Mouse (Mus musculus): ENCODE measurements around the gene Gga2. TPM values are rescaled to one million over a fixed set of nuclear protein-coding genes. Genes with fewer than 3 reads are reported as not detected.
A peak's percentile ranks its signal among the peaks of the same experiment; 100 is the strongest.

Gga2 gene
- polyA plus RNA-seq, 1 experiment from 2014 or later = 65.3 TPM

DNA sequence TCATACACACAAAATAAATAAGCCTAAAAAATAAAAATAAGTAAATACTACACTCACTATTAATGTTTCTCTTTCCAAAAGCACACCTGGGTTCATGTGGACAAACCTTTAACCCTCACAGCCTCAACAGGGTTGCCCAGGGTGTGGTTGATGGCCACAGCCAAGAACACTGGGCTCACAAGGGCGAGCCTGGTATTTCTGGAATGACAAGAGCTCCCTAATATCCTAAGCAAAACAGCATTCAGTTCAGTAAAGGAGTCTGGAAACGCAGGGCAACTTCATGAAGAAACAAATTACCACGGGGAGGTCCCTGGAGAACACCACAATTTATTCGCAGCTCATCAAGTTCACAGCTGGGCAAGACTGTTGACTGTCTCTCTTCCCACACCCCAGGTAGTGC is 73.5 kb downstream of the Gga2 start:
- Histone ChIP-seq H3K9ac (no peak overlapping the region), H3K9me3 (replicated peaks) (no peaks in the 10 kb centered on the region), H3K36me3 (peaks cover 44% of the 10 kb centered on the region), H3K4me2 (no peak overlapping the region), H3K4me1 (no peaks in the 10 kb centered on the region), H3K27ac (no peak overlapping the region), H3K4me3 (no peak overlapping the region), H3K27me3 (replicated peaks) (no peaks in the 10 kb centered on the region)
- WGBS (ENCODE audit: insufficient replicate concordance) = 65% methylated on average over 4 of the region's 4 CpGs
- no peak for ATAC-seq

DNA sequence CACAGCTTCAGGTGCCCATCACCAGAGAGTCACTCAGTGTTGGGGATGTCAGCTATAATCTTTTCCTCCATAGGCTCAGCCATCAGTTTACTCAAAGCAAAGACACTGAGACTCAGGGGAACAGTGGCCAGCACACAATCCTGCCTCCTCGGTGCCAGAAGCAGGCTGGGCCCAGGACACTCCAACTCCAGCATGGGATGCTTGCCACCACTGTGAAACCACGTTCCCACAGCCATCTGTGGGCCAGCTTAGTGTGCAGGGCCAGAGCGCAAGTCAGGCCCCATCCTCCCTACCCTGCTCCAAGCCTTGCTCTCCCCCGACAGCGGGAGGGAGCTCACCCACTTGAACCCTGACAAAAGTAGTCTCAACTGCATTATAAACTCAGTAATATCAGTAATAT is 74.8 kb downstream of the Gga2 start:
- Histone ChIP-seq H3K4me3 (no peak overlapping the region), H3K4me1 (no peaks in the 10 kb centered on the region), H3K4me2 (no peak overlapping the region), H3K27me3 (replicated peaks) (no peaks in the 10 kb centered on the region), H3K9me3 (replicated peaks) (no peaks in the 10 kb centered on the region), H3K9ac (no peak overlapping the region), H3K27ac (no peak overlapping the region), H3K36me3 (peaks cover 49% of the 10 kb centered on the region)
- no peak for ATAC-seq
- WGBS (ENCODE audit: insufficient replicate concordance) = 77% methylated on average over 5 of the region's 5 CpGs

DNA sequence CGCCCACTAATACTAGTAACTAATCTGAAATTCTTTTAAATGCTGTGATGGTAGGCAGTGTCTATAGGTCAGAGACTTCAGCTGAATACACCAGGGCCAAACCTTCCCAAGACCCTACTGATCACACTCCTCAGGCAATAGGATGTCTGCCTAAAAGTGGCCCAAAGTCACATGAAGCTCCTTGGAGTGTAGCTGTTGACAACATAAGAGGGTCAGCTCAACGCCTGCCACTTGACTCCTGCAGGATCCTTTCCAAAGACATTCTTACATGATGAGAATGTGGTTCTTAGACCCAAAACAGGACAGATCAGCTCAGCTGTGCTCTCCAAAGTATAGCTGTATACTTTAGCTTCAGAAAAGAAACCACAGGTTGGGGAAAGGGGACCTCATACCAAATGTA is 78.7 kb downstream of the Gga2 start:
- Histone ChIP-seq H3K4me1 (peaks cover 9% of the 10 kb centered on the region), H3K4me3 (no peak overlapping the region), H3K36me3 (peaks cover 36% of the 10 kb centered on the region), H3K27me3 (replicated peaks) (no peaks in the 10 kb centered on the region), H3K9me3 (replicated peaks) (no peaks in the 10 kb centered on the region), H3K4me2 (no peak overlapping the region), H3K27ac (no peak overlapping the region), H3K9ac (no peak overlapping the region)
- WGBS (ENCODE audit: insufficient replicate concordance) = 83% methylated on average over 2 of the region's 2 CpGs
- ATAC-seq = no peak

GRCm38 (mm10) chr7:121941640-121942039 is 79.4 kb downstream of the Gga2 start:
- no peak overlapping the region for H3K27ac ChIP-seq
- H3K4me2 ChIP-seq = no peak overlapping the region
- WGBS (ENCODE audit: insufficient replicate concordance) = 69% methylated on average over 3 of the region's 3 CpGs
- no peaks in the 10 kb centered on the region for H3K9me3 ChIP-seq (replicated peaks)
- H3K4me3 ChIP-seq = no peak overlapping the region
- H3K36me3 ChIP-seq = peaks cover 43% of the 10 kb centered on the region
- peaks cover 9% of the 10 kb centered on the region for H3K4me1 ChIP-seq
- no peaks in the 10 kb centered on the region for H3K27me3 ChIP-seq (replicated peaks)
- no peak for ATAC-seq
- no peak overlapping the region for H3K9ac ChIP-seq

DNA sequence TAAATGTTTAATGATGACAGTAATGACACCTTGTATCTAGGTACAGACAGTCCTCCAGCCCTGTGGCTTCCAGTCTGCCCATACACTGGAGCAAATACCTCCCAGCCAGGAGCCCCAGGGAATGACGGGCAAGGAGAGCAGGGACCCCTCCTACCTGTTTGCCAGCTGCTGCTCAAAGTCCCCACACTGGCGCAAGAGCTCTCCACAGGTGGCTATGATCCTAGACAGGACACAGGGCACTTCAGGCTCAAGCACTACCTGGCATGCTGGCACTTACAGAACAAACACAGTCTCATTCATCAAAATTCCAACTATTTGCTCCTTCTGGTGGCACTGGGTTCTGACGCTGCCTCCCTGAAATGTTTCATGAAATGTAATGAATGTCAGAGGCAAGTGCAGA is 80.0 kb downstream of the Gga2 start:
- Histone ChIP-seq H3K36me3 (peaks cover 43% of the 10 kb centered on the region), H3K4me3 (no peak overlapping the region), H3K4me2 (no peak overlapping the region), H3K9ac (no peak overlapping the region), H3K9me3 (replicated peaks) (no peaks in the 10 kb centered on the region), H3K27ac (no peak overlapping the region), H3K27me3 (replicated peaks) (no peaks in the 10 kb centered on the region), H3K4me1 (peaks cover 9% of the 10 kb centered on the region)
- WGBS (ENCODE audit: insufficient replicate concordance) = 80% methylated on average over 3 of the region's 3 CpGs
- ATAC-seq = no peak

GRCm38 (mm10) chr7:121939729-121940128 is 81.3 kb downstream of the Gga2 start:
- Histone ChIP-seq H3K4me1 (peaks cover 9% of the 10 kb centered on the region), H3K36me3 (peaks cover 52% of the 10 kb centered on the region), H3K4me2 (no peak overlapping the region), H3K9ac (no peak overlapping the region), H3K27ac (no peak overlapping the region), H3K9me3 (replicated peaks) (no peaks in the 10 kb centered on the region), H3K27me3 (replicated peaks) (no peaks in the 10 kb centered on the region), H3K4me3 (no peak overlapping the region)
- ATAC-seq = peak; percentile 79
- WGBS (ENCODE audit: insufficient replicate concordance) = 46% methylated on average over 4 of the region's 4 CpGs

- H3K4me1 ChIP-seq = peaks cover 9% of the 10 kb centered on the region
- no peaks in the 10 kb centered on the region for H3K27me3 ChIP-seq (replicated peaks)
- WGBS (ENCODE audit: insufficient replicate concordance) = 74% methylated on average over 6 of the region's 6 CpGs
- H3K9ac ChIP-seq = no peak overlapping the region
- no peak overlapping the region for H3K4me3 ChIP-seq
- no peaks in the 10 kb centered on the region for H3K9me3 ChIP-seq (replicated peaks)
- peaks cover 52% of the 10 kb centered on the region for H3K36me3 ChIP-seq
- H3K27ac ChIP-seq = no peak overlapping the region
- H3K4me2 ChIP-seq = no peak overlapping the region
- no peak for ATAC-seq
Observed at GRCm38 (mm10) chr7:121939244-121939643, 81.8 kb downstream of the Gga2 start.

DNA sequence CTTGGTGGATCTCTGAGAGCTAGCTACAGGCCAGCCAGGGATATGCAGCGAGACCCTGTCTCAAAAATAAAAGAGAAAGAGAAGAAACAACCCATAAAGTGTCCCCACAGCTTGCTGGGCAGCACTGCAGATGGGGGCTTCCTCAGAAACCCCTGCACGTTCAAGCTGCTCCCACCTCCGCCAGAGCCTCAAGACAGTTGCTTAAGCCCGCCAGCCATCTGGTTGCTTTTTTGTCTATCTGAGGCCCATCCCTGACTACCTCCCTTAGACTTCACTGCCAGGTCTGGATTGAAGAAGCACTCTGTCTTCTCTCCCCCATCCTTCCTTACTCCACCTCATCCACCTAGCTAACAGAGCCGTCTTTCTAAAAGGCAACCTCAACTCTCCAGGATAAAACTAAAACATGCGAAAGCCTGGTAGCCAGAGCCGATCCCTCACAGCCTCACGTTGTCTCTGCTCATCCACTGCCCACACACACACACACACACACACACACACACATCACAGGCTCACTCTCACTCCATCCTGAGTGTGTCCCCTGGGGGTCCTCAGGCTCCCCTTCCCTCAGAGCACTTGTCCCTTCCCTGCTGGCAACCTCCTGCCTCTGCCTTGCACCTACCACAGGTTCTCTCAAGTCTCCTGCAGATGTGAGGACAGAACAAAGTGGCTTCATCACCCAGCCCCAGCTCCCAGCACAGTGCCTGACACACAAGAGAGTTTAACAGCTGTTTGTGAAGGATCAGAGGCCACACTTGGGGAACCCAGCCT is 82.7 kb downstream of the Gga2 start:
- WGBS (ENCODE audit: insufficient replicate concordance) = 80% methylated on average over 8 of the region's 8 CpGs
- no peak for ATAC-seq
- Histone ChIP-seq H3K36me3 (peaks cover 43% of the 10 kb centered on the region), H3K27ac (no peak overlapping the region), H3K4me2 (no peak overlapping the region), H3K4me1 (peaks cover 9% of the 10 kb centered on the region), H3K27me3 (replicated peaks) (no peaks in the 10 kb centered on the region), H3K9ac (no peak overlapping the region), H3K4me3 (no peak overlapping the region), H3K9me3 (replicated peaks) (no peaks in the 10 kb centered on the region)

- no peak overlapping the region for H3K27ac ChIP-seq
- H3K4me3 ChIP-seq = no peak overlapping the region
- H3K27me3 ChIP-seq (replicated peaks) = no peaks in the 10 kb centered on the region
- WGBS (ENCODE audit: insufficient replicate concordance) = 73% methylated on average over 14 of the region's 14 CpGs
- H3K9me3 ChIP-seq (replicated peaks) = no peaks in the 10 kb centered on the region
- peaks cover 32% of the 10 kb centered on the region for H3K36me3 ChIP-seq
- ATAC-seq = no peak
- no peak overlapping the region for H3K4me2 ChIP-seq
- H3K4me1 ChIP-seq = peaks cover 9% of the 10 kb centered on the region
- no peak overlapping the region for H3K9ac ChIP-seq
Observed at GRCm38 (mm10) chr7:121936861-121937630, 84.0 kb downstream of the Gga2 start.

Other genes with a start within 250 kb of the Gga2 start
- gene Scnn1b, start 156.2 kb downstream of the Gga2 start, polyA plus RNA-seq (2016; fragmentation: Nextera tagmentation; extraction: Ambion mirVana) = 0.07 TPM in 1 of 2 replicates, not detected in the other
- gene Cog7, start 39.5 kb downstream of the Gga2 start, polyA plus RNA-seq (2016; fragmentation: Nextera tagmentation; extraction: Ambion mirVana) = 15.1 and 16.7 TPM in 2 replicates
- 38.3 and 41.1 TPM in 2 replicates for gene Ubfd1, start 46.0 kb upstream of the Gga2 start, polyA plus RNA-seq (2016; fragmentation: Nextera tagmentation; extraction: Ambion mirVana)
- 10.3 and 10.8 TPM in 2 replicates for gene Ears2, start 46.0 kb upstream of the Gga2 start, polyA plus RNA-seq (2016; fragmentation: Nextera tagmentation; extraction: Ambion mirVana)
- gene Ndufab1, start 80.7 kb upstream of the Gga2 start, polyA plus RNA-seq (2016; fragmentation: Nextera tagmentation; extraction: Ambion mirVana) = 562 and 614 TPM in 2 replicates
- 20.3 and 21.4 TPM in 2 replicates for gene Palb2, start 111.8 kb upstream of the Gga2 start, polyA plus RNA-seq (2016; fragmentation: Nextera tagmentation; extraction: Ambion mirVana)
- gene Dctn5, start 111.8 kb upstream of the Gga2 start, polyA plus RNA-seq (2016; fragmentation: Nextera tagmentation; extraction: Ambion mirVana) = 58.4 and 60.8 TPM in 2 replicates
- 147 and 151 TPM in 2 replicates for gene Plk1, start 138.2 kb upstream of the Gga2 start, polyA plus RNA-seq (2016; fragmentation: Nextera tagmentation; extraction: Ambion mirVana)
- 0.05 TPM in 1 of 2 replicates, not detected in the other for gene Ern2, start 165.0 kb upstream of the Gga2 start, polyA plus RNA-seq (2016; fragmentation: Nextera tagmentation; extraction: Ambion mirVana)
- 0.21 and 0.47 TPM in 2 replicates for gene Chp2, start 198.3 kb upstream of the Gga2 start, polyA plus RNA-seq (2016; fragmentation: Nextera tagmentation; extraction: Ambion mirVana)